35 mouse cellular contexts compared by ENCODE assay signal in genomic region chr2:155701399-155701919, GRCm38 (mm10). TPM values are rescaled to one million over a fixed set of nuclear protein-coding genes. Genes with fewer than 3 reads are reported as not detected.
A peak's percentile ranks its signal among the peaks of the same experiment; 100 is the strongest.
DNase-seq lines count a peak whose midpoint lies in the region; ATAC-seq and TF ChIP-seq lines count a peak whose summit lies in the region.
"Had no signal": no experiment of that assay in that cellular context is flagged by ENCODE, and none has a peak within 500 bp of the region (broad histone marks: within the 10 kb centered on the region; RNA-seq: fewer than 3 reads in every experiment).

No protein-coding gene starts in this region.

- ATAC-seq in stomach, embryonic 16.5 days (ENCODE audit: insufficient read depth, low FRiP score): no peak
- ATAC-seq: forebrain, embryonic 14.5 days; forebrain, postnatal 0 days; hindbrain, postnatal 0 days; Patski had no signal

- no peak overlapping the region for H3K4me3 ChIP-seq in layer of hippocampus, adult 2 months
- H3K4me3 ChIP-seq in lung, adult 2 months (replicated peaks; ENCODE audit: extremely low read depth, low read depth, low read length): no peak overlapping the region
- no peak overlapping the region for H3K4me3 ChIP-seq in stomach, embryonic 16.5 days (replicated peaks; ENCODE audit: low read length)
- H3K4me3 ChIP-seq: embryonic facial prominence, embryonic 12.5 days; embryonic facial prominence, embryonic 15.5 days; heart, adult 2 months; heart, embryonic 10.5 days; heart, embryonic 13.5 days had no signal

- no peaks in the 10 kb centered on the region for H3K4me1 ChIP-seq in lung, adult 2 months (ENCODE audit: control insufficient read depth, insufficient read depth, low read length)
- H3K4me1 ChIP-seq in stomach, embryonic 16.5 days (ENCODE audit: control insufficient read depth, insufficient read depth, low read length): no peaks in the 10 kb centered on the region
- H3K4me1 ChIP-seq: embryonic facial prominence, embryonic 12.5 days; embryonic facial prominence, embryonic 15.5 days had no signal

- 0 out of 2 replicates have a peak overlapping the region, but pooled peaks have one; percentile 53 for H3K27ac ChIP-seq in layer of hippocampus, adult 2 months
- H3K27ac ChIP-seq in stomach, embryonic 16.5 days (ENCODE audit: low read length): peak overlapping the region; percentile 60
- H3K27ac ChIP-seq: embryonic facial prominence, embryonic 15.5 days; heart, adult 2 months; heart, embryonic 10.5 days; heart, embryonic 13.5 days; hindbrain, embryonic 14.5 days; hindbrain, postnatal 0 days had no signal

- no peak for TF ChIP-seq POLR2A in lung, adult 2 months (IDR thresholded peaks at IDR 0.05; ENCODE audit: borderline replicate concordance, extremely low read depth, low read depth, low read length)

- H3K36me3 ChIP-seq in stomach, embryonic 16.5 days (ENCODE audit: control insufficient read depth, insufficient read depth, low read length): peaks cover 7% of the 10 kb centered on the region

- H3K9ac ChIP-seq in stomach, embryonic 16.5 days (ENCODE audit: low read length): no peak overlapping the region
- H3K9ac ChIP-seq: embryonic facial prominence, embryonic 12.5 days; embryonic facial prominence, embryonic 15.5 days; forebrain, postnatal 0 days; heart, embryonic 13.5 days; hindbrain, embryonic 14.5 days had no signal

- DNase-seq in layer of hippocampus, adult 2 months (ENCODE audit: low spot score in 2 of 2): peak; percentile 23 to 32
- DNase-seq in layer of hippocampus, adult 11-12 months (ENCODE audit: low spot score): no peak
- peak; percentile 34 for DNase-seq in lung, postnatal 25 days (ENCODE audit: low spot score)
- no peak for DNase-seq in lung, adult 2 months
- no peak for DNase-seq in cerebellum, adult 11 months
- DNase-seq: adrenal gland, postnatal 10 days; adrenal gland, postnatal 36 days; B cell, adult 2 months; cerebellum, adult 2 months; cerebellum, adult 9-11 months; cerebellum, postnatal 25 days; forebrain, postnatal 0 days; gastrocnemius, postnatal 10 days; gastrocnemius, postnatal 36 days; heart, adult 2 months; heart, postnatal 14 days; heart, postnatal 4 days had no signal

- no peak for TF ChIP-seq CTCF in layer of hippocampus, adult 2 months (conservative IDR thresholded peaks at IDR 0.05)
- TF ChIP-seq CTCF in lung, adult 2 months (IDR thresholded peaks at IDR 0.05; ENCODE audit: insufficient read depth, low read length): no peak

- H3K9me3 ChIP-seq in stomach, embryonic 16.5 days (replicated peaks; ENCODE audit: control insufficient read depth, low read length): no peaks in the 10 kb centered on the region
- H3K9me3 ChIP-seq: embryonic facial prominence, embryonic 12.5 days; embryonic facial prominence, embryonic 15.5 days; G1E; heart, embryonic 10.5 days; heart, embryonic 13.5 days had no signal

- no peaks in the 10 kb centered on the region for H3K27me3 ChIP-seq in stomach, embryonic 16.5 days (ENCODE audit: control insufficient read depth, insufficient read depth, low read length)
- H3K27me3 ChIP-seq: CH12.LX; embryonic facial prominence, embryonic 12.5 days; embryonic facial prominence, embryonic 15.5 days; heart, embryonic 13.5 days; Patski had no signal

- WGBS in lung, adult 2 months: 43% methylated on average over 19 of the region's 19 CpGs
- 61% methylated on average over 19 of the region's 19 CpGs for WGBS in stomach, embryonic 16.5 days

- H3K4me2 ChIP-seq in stomach, embryonic 16.5 days (ENCODE audit: low read depth, low read length): no peak overlapping the region
- H3K4me2 ChIP-seq: embryonic facial prominence, embryonic 12.5 days; embryonic facial prominence, embryonic 15.5 days; heart, embryonic 13.5 days; hindbrain, embryonic 14.5 days had no signal

RNA-seq across cellular contexts. Expression of gene Trpc4ap, which starts 9.3 kb away (rescaled TPM):
- total RNA-seq in layer of hippocampus, adult 2 months (2021): 100 to 1,000 TPM; 159 to 164 TPM
- 140 and 145 TPM in 2 replicates for polyA plus RNA-seq in lung, adult 2 months (2012; rRNA removed)
- 111 and 115 TPM in 2 replicates for polyA plus RNA-seq in stomach, embryonic 16.5 days (2015; fragmentation: Nextera tagmentation; extraction: Ambion mirVana)

RNA-seq across cellular contexts. Expression of gene Edem2, which starts 27.8 kb away (rescaled TPM):
- 10 to 100 TPM; 23.6 to 24.8 TPM for total RNA-seq in layer of hippocampus, adult 2 months (2021)
- polyA plus RNA-seq in lung, adult 2 months (2012; rRNA removed): 50.3 and 61.0 TPM in 2 replicates
- polyA plus RNA-seq in stomach, embryonic 16.5 days (2015; fragmentation: Nextera tagmentation; extraction: Ambion mirVana): 112 and 114 TPM in 2 replicates

RNA-seq across cellular contexts. Expression of gene Gm17581, which starts 34.2 kb away (rescaled TPM):
- total RNA-seq in layer of hippocampus, adult 2 months (2021): not detected
- polyA plus RNA-seq in lung, adult 2 months (2012; rRNA removed): not detected in 2 replicates
- polyA plus RNA-seq in stomach, embryonic 16.5 days (2015; fragmentation: Nextera tagmentation; extraction: Ambion mirVana): not detected in 2 replicates
- total RNA-seq: adrenal gland, adult 18-20 months; adrenal gland, postnatal 10 days; adrenal gland, postnatal 36 days; CH12.LX; common myeloid progenitor, adult 5-6 weeks; forebrain, postnatal 0 days; G1E; gastrocnemius, adult 18-20 months; gastrocnemius, postnatal 10 days; gastrocnemius, postnatal 36 days; granulocyte monocyte progenitor cell, adult 5-6 weeks; heart, adult 2 months; heart, postnatal 14 days; heart, postnatal 4 days; hindbrain, postnatal 0 days had no signal
- polyA plus RNA-seq: cerebellum, adult 2 months; embryonic facial prominence, embryonic 12.5 days; embryonic facial prominence, embryonic 15.5 days; forebrain, embryonic 11.5 days; forebrain, embryonic 14.5 days; forebrain, postnatal 0 days; G1E; heart, adult 2 months; heart, embryonic 10.5 days; heart, embryonic 13.5 days; heart, embryonic 16.5 days; hindbrain, embryonic 11.5 days; hindbrain, embryonic 14.5 days; hindbrain, postnatal 0 days; Patski had no signal

RNA-seq across cellular contexts. Expression of gene Procr, which starts 49.5 kb away (rescaled TPM):
- under 1 TPM; 0.81 to 0.97 TPM for total RNA-seq in layer of hippocampus, adult 2 months (2021)
- 3.2 and 4.5 TPM in 2 replicates for polyA plus RNA-seq in lung, adult 2 months (2012; rRNA removed)
- polyA plus RNA-seq in stomach, embryonic 16.5 days (2015; fragmentation: Nextera tagmentation; extraction: Ambion mirVana): 18.2 and 23.1 TPM in 2 replicates

Comparison
In these comparisons a context has a peak if more than half of its experiments do, and no peak if none do; other contexts are left out.
1. DNase-seq: peak in layer of hippocampus, adult 2 months (2 of 2) and lung, postnatal 25 days (single experiment); none in layer of hippocampus, adult 11-12 months (single experiment), lung, adult 2 months (single experiment) and cerebellum, adult 11 months (single experiment).